ENCODE assay signal across 13 mouse cellular contexts in genomic region chr10:26008948-26009347, GRCm38 (mm10).
DNase-seq lines count a peak whose midpoint lies in the region; ATAC-seq and TF ChIP-seq lines count a peak whose summit lies in the region.
"Had no signal": no experiment of that assay in that cellular context is flagged by ENCODE, and none has a peak within 500 bp of the region (broad histone marks: within the 10 kb centered on the region; RNA-seq: fewer than 3 reads in every experiment).

No protein-coding gene starts in this region.

- H3K27ac ChIP-seq in midbrain, postnatal 0 days (ENCODE audit: low read depth, low read length): no peak overlapping the region
- no peak overlapping the region for H3K27ac ChIP-seq in midbrain, embryonic 14.5 days (replicated peaks; ENCODE audit: low read depth, low read length)
- H3K27ac ChIP-seq: hindbrain, embryonic 13.5 days had no signal

- 68% methylated on average over 5 of the region's 5 CpGs for WGBS in midbrain, postnatal 0 days
- 80% methylated on average over 5 of the region's 5 CpGs for WGBS in midbrain, embryonic 14.5 days

- H3K27me3 ChIP-seq in midbrain, postnatal 0 days (ENCODE audit: insufficient read depth, low read length): no peaks in the 10 kb centered on the region
- no peaks in the 10 kb centered on the region for H3K27me3 ChIP-seq in midbrain, embryonic 14.5 days (ENCODE audit: control insufficient read depth, insufficient read depth, low read length)
- H3K27me3 ChIP-seq: heart, embryonic 12.5 days; hindbrain, embryonic 13.5 days had no signal

- no peaks in the 10 kb centered on the region for H3K36me3 ChIP-seq in midbrain, postnatal 0 days (ENCODE audit: insufficient read depth, low read length)
- no peaks in the 10 kb centered on the region for H3K36me3 ChIP-seq in midbrain, embryonic 14.5 days (ENCODE audit: control insufficient read depth, insufficient read depth, low read length)
- H3K36me3 ChIP-seq: heart, embryonic 12.5 days; hindbrain, embryonic 13.5 days had no signal

- H3K4me3 ChIP-seq in midbrain, postnatal 0 days (ENCODE audit: low read depth, low read length): no peak overlapping the region
- H3K4me3 ChIP-seq in midbrain, embryonic 14.5 days (replicated peaks; ENCODE audit: low read depth, low read length): no peak overlapping the region
- H3K4me3 ChIP-seq: heart, embryonic 12.5 days; hindbrain, embryonic 13.5 days had no signal

- DNase-seq in frontal cortex, postnatal 36 days (ENCODE audit: low spot score in 2 of 2): peak; percentile 27 to 55
- DNase-seq in frontal cortex, postnatal 25 days (ENCODE audit: low spot score in 2 of 2): no peak
- peak; percentile 14 for DNase-seq in midbrain, postnatal 0 days (ENCODE audit: low spot score)
- DNase-seq in midbrain, embryonic 14.5 days: no peak
- peak; percentile 20 for DNase-seq in fibroblast of lung, adult 2 months (ENCODE audit: low read depth)
- peak; percentile 31 for DNase-seq in mesoderm, embryonic 11.5 days (ENCODE audit: low read depth, low spot score)
- DNase-seq in layer of hippocampus, adult 11-12 months (ENCODE audit: low spot score): no peak
- DNase-seq in urinary bladder, adult 2 months (ENCODE audit: low spot score): no peak
- DNase-seq: adrenal gland, postnatal 10 days; liver; lung, postnatal 10 days had no signal

- H3K9me3 ChIP-seq in midbrain, postnatal 0 days (ENCODE audit: low read length): no peaks in the 10 kb centered on the region
- no peaks in the 10 kb centered on the region for H3K9me3 ChIP-seq in midbrain, embryonic 14.5 days (ENCODE audit: control insufficient read depth, low read length)
- H3K9me3 ChIP-seq: heart, embryonic 12.5 days; hindbrain, embryonic 13.5 days had no signal

- no peak overlapping the region for H3K4me2 ChIP-seq in midbrain, postnatal 0 days (ENCODE audit: low read depth, low read length, poor library complexity, severe bottlenecking)
- no peak overlapping the region for H3K4me2 ChIP-seq in midbrain, embryonic 14.5 days (ENCODE audit: low read length)
- H3K4me2 ChIP-seq: heart, embryonic 12.5 days; hindbrain, embryonic 13.5 days had no signal

- H3K9ac ChIP-seq in midbrain, postnatal 0 days (replicated peaks; ENCODE audit: low read length, poor library complexity, severe bottlenecking): no peak overlapping the region
- no peak overlapping the region for H3K9ac ChIP-seq in midbrain, embryonic 14.5 days (replicated peaks; ENCODE audit: low read length)
- H3K9ac ChIP-seq: heart, embryonic 12.5 days; hindbrain, embryonic 13.5 days had no signal

- H3K4me1 ChIP-seq in midbrain, postnatal 0 days (ENCODE audit: insufficient read depth, low read length): no peaks in the 10 kb centered on the region
- no peaks in the 10 kb centered on the region for H3K4me1 ChIP-seq in midbrain, embryonic 14.5 days (ENCODE audit: control insufficient read depth, insufficient read depth, low read length)
- H3K4me1 ChIP-seq: heart, embryonic 12.5 days had no signal

- no peak for TF ChIP-seq CTCF in midbrain, postnatal 0 days (IDR thresholded peaks at IDR 0.05)

- ATAC-seq in midbrain, postnatal 0 days (ENCODE audit: low FRiP score): no peak
- ATAC-seq in midbrain, embryonic 14.5 days (ENCODE audit: low FRiP score, low TSS enrichment): no peak

Comparison
In these comparisons a context has a peak if more than half of its experiments do, and no peak if none do; other contexts are left out.
1. DNase-seq: peak in frontal cortex, postnatal 36 days (2 of 2), midbrain, postnatal 0 days (single experiment), fibroblast of lung, adult 2 months (single experiment) and mesoderm, embryonic 11.5 days (single experiment); none in frontal cortex, postnatal 25 days (0 of 2), midbrain, embryonic 14.5 days (single experiment), layer of hippocampus, adult 11-12 months (single experiment) and urinary bladder, adult 2 months (single experiment).